Mouse (Mus musculus): ENCODE measurements at regions not wholly inside any gene's neighbourhood (a gene's known extent, or its start where the extent isn't known, plus 50 kb on each side); places are given as distances from the start of the nearest gene placed in this dataset.

DNA sequence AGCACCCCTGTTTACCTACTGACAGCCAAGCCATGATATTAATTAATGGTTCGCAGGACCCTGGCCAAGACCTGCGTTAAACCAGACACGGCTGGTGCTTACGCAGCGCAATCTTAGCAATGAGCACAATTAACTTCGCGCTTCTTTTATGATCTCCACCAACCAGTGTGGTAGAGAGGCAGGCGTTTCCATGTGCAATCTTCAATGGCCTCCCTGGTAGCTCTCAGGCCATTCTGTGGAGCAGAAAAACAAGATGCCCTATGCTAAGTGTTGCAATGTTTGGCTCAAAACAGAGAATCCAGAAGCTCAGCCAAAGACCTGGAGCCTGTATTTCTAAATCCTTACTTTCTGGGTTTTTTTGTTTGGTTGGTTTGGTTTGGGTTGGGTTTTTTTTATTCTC lies 186.9 kb upstream of the 4930412O13Rik start:
- DNase-seq, result no peak

DNA sequence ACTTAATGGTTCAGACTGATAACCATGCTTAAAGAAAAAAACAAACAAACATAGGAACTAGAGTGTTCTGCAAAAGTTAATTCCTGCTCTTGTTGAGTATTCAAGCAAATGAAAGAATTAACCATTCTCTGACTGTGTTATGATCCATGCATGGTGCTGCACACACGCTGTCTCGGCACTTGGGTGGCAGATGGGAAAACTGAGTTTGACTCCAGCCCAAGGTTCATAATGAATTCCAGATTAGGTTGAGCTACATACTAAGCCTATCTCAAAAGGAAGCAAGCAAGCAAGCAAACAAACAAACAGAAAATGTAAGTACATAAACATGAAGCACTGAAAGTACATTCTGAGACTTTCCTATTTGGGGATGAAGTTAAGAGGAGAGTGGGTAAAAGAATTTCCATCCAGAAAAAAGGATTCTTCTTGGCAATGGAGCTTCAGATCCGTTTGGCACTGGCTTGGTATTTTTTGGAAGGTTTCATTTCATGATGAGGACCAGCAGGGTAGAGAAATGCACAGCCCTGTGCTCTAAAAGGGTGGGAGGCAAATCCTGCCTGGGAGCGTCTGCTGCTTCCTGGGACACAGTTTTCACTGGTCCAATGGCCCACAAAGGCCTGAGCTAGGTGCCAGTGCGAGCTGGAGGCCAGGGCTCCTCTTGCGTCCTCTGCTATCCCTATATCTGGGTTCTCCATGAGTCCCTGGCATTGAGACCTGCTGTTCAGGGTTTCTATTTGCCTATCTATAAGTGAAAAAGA lies 183.3 kb upstream of the 4930412O13Rik start:
- DNase-seq, result no peak

DNA sequence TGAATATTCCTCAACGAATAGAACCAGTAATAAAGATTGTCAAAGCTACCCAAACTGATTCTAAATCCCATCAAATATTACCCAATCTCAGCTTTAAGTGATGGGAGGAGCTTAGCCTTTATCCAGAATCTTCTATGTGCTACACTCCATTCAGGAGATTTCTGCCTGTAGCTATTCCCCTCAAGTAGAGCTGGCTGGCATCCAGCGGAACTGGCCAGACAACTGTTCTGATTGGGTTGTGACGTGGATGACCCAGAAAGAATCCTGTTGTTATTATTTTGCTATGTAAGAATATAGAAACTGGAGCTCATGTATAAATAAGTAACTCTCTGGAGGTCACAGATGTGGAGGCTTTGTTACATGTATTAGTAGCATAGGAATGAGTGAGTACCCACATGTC lies 176.8 kb upstream of the 4930412O13Rik start:
- no peak for DNase-seq

DNA sequence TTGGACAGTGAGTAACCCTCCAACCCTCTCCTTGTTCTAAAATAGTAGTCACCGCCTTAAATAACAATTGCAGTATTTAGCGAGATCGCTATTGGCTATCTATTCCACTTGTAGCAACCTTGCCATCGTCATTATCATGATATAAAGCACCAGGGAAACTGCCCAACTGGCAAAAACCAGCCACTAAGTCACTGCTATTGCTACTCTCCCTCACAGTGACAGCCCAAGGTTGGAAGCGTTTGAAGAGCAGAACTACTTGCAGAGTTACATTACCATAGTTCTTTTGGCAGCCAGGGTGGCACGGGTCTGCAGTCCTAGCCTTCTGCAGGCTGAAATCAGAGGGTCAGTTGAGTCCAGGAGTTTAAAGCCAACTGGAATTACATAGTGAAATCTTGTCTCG lies 171.6 kb upstream of the 4930412O13Rik start:
- no peak for DNase-seq

DNA sequence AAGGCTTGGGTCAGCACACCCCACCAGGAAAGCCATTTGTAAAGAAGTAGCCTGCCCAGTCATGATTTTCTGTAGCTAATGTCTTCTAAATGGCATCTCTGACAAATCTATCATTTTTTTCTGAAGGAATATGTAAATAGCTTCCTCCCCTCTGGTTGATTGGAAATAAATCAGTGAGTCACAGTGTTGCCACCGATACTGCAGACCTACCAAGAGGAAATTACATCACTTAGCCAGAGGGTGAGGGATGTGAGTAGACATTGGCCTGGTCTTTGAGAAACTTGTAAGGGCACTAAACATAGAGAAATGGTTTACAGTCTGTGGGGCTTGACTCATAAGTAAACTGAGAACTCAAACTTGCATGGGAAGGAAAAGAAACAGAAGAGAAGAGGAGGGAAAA lies 163.1 kb upstream of the 4930412O13Rik start:
- DNase-seq, result no peak

DNA sequence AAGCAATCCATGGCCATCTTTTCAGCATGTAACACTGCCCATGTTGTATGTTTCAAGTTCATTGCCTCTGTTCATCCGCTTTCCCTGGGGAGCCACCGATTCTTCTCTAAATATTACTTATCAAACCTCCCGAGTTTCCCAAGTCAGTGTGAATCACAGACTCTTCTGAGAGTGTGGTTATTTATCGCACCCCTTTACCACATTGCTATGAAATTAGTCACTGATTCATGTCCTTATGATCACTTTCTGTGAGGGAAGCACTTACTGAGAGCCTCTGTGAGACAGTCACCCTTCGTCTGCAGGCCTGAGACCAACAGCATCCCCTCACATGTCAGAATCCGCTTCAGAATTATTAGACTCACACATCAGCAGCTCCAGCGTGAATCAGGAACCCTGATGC lies 147.8 kb upstream of the 4930412O13Rik start:
- no peak for DNase-seq

DNA sequence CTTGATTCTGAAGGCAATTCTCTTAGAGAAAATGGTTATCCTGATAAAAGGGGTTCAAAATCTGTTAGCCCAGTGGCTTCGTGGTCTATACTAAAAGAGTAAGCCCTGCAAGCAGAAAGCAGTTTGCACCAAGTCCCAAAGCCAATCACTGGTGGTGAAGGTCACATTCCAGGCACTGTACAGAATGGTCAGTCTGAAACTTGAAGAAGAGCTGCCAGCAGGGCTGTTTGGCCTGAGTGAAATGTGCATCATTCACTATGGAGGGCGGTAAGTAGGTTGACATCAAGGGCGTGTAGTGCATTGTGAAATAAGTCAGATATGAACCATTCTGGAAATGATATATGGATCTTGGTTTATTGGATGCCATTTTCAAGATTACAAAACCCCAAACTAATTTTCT lies 136.9 kb upstream of the 4930412O13Rik start:
- no peak for DNase-seq

DNA sequence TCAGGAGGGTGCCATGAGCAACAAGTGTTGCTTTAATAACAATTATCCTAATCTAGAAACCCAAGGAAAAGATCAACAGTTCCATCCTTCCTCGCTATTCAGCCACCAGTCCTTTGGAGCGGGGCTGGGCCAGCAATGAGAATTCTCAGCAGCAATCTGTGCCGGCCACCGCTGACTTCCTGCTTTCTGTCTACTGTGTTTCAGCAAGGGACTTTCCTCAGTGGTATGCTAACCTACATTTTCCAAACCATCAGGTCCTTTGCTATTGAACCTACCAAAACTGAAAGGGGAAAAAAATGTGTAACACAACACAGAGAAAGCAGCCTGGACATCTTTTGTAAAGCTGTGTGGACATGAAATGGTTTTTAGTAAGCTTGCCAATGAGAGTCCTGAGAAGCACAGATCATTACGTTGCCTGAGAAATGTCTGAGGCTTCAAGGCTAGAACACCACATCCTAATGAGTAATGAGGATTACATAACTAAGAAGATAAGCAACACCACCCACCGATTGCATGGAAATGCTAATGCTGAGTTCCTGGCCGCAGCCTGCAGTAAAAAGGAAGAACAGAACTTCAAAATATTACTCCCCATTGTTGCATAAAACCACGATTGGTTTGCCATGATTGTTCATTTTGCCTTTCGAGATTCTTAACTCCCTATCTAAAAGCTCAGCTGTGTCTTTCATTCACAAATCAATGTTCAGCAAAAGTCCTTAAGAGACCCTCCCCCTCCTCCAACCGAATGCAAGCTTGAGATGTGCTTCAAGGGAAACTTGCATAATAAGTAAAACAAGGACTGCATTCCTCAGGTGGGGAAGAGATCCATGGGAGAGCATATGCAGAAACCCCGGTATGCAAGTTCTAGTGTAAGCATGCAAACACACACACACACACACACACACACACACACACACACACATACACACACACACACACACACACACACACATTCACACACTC lies 130.9 kb upstream of the 4930412O13Rik start:
- DNase-seq, result peak in 1 of 2 experiments; percentile 2

DNA sequence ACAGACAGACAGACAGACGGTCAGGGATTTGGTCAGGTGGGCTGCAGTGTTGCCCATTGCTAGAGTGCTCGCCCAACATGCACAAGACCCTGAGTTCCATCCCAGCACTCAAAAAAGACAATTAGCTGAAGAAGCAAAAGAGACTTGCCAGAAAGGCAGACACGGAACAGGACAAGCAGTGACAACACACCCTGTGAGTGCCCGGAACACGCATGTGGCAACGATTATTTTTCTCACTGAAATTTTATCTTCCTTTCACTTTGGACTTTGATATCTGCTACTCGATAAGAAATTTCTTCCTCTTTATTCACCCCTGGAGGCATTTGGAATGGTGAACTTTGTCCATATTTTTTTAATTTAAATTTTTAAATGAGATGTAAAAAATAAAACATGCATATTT lies 127.4 kb upstream of the 4930412O13Rik start:
- DNase-seq, result no peak

DNA sequence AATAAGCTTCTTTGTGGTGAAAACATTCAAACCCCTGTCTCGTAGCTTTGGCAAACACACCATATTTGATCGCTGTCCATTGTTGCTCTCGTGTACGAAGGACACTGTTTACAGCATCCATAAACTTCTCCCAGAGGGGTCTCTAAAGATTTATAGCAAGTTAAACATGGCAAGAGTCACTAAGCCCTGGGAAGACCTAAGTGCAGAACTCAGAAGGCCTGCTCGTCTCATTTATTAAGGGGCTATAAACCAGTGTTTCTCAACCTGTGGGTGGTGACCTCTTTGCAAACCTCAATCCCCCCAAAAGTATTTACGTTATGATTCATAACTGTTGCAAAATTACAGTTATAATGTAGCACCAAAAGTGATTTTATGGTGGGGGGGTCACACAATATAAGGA lies 126.9 kb upstream of the 4930412O13Rik start:
- no peak for DNase-seq

DNA sequence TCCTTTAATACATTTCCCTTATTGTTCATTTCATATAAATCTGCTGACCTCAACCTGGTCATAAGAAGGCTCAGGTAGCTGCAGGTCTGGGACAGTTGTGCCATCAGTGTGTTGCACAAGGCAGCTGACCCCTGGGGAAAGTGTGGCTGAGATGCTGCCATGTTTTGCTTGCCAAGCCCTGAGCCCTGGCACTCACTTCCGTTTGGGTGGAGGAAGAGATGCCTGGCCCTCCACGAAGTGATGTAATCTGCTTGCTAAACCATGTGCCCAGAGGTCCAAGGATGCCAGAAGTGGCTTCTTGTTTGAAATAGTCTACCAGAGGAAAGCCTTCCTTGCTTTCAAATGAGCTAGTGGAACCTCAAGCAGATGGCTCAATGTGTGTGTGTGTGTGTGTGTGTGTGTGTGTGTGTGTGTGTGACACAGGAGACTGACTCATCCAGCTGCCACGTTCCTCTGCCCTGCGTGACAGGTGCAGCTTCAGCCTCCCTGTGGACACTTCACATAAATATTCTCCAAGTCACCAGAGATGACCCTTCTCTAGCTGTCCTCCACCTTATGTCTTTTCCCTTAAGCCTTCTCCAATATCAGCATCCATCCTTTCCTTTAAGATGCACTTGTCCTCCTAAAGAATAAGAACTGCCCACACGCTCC lies 123.2 kb upstream of the 4930412O13Rik start:
- no peak for DNase-seq

DNA sequence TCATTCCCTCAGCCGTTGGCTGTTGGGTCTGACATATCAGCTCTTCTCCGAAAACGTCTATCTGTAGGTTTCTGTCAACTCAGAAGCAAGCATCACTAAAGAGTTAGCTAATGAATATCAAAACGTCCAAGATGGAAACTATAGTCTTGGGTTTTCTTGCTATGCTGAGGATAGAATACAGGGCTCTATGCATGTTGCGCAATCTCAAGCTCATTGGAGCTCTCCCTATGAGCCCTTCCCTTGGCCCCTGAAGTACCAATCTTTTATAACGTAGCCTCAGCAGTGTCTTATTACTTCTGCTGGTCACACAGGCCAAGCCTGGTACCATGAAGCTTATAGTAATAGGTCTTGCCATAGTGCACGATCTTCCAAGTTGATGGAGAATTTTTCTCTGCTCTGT lies 122.1 kb upstream of the 4930412O13Rik start:
- DNase-seq, result no peak

DNA sequence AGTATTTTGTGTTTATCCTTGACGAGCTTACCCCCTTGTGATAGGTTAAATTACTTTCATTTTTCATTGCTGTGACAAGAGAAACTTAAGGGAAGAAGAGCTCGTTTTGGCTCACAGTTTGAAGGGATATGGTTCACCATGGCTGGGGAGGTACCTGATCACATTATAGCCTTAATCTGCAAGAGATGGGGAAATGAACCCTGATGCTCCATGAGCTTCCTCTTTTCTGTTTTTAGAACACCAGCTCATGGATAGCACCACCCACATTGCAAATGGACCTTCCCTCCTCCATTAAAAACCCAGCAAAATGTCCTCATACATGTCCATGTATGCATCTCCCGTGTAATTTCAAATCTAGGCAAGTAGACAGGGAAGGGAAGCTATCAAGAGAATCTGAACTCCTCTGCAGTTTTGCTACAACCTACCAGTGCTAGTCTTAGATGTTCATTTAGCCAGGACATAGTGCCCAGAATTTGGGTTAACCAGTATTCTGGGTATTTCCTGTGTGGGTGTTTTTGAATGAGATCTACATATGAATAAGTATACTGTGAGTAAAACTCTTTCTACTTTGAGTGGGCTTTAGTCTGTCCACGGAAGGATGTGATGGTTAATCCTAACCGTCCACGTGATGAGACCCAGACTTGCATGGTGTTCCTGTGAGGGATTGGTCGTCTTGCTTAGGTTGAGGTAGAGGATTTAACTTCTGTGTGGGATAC lies 121.5 kb upstream of the 4930412O13Rik start:
- DNase-seq, result no peak

DNA sequence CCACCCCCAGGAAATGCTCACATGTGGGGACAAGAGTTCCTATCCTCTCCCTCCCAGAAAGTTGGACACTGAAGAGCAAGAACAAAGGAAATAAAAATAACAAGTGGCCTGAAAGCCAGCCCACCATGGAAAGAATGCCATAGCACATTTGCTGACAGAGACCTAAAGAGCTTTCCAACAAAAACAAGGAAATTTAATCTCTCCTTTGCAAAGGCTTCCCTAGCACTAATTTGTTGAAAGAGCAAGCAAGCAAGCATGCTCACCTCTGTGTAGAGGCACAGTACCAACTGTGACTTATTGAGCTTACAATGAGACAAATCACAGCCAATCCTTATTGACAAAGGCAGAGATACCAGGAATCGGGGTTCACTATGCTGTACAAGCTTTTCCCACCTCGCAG lies 100.9 kb upstream of the 4930412O13Rik start:
- no peak for DNase-seq

DNA sequence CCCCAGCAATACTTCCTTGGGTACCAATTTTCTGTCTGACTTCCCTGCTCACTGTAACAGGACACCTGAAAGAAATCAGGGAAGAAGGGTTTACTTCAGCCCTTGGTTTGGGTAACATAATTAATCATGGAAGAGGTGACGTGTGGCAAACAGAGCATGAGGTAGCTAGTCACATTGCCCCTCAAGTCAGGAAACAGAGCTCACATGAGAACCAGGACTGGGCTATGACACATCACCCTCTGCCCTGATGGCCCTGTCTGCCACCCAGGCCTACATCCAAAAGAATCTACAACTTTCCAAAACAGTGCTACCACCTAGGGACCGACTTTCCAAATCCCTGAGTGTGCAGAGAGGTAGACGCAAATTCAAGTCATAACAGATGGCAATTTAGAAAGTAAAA lies 98.4 kb upstream of the 4930412O13Rik start:
- no peak for DNase-seq

DNA sequence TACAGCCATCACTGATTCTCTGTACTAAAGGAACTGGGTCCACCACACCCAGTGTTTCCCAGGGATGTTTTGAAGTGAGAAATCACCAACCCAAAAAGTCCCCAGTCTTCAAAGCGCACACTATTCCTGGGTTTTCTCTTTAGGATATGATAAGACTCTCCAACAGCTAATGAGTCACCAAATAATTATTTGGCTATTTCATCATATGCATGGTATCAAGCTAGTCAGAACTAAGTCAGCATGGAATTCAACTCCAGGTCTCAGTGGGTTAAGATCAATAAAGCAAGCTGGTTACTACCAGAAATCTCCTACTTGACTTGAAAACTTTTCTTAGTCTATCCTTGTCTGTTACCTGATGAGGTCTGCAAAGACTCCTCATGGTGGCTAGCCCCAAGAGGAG lies 89.1 kb upstream of the 4930412O13Rik start:
- DNase-seq, result no peak

DNA sequence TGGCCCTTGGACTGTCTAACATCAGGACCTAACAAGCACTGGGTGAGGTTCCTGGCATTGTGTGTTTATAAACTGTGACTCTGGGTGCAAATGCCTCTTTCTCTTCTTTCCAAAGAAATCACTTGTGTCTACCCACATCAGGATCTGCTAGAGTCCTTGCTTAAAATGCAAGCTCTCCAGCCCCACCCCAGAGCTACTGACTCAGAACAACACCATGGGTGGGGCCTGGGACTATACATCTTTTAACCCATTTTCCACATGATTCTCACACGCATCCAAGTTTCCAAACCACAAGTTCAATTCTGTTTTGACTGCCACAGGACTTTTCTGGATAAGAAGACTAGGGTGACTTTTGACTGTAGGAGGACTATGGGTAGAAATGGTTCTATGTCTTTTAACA lies 88.7 kb upstream of the 4930412O13Rik start:
- no peak for DNase-seq

DNA sequence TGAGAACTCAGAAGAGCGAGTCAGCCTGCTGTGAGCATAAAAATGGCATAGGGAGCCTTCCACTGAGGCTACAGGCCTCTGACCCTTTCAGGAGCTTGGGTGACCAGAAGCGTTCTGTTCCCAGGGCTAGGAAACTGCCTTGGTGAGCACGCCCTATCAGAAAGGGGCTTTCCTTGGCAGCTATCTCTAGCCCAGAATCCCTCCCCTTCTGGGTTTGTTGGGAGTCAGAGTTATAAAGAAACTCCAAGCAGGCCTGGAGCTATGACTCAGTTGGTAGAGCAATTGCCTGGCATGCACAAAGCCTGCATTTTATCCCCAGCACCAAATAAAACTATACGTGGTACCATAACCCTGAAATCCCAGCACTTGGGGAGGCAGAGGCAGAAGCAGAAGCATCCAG lies 85.7 kb upstream of the 4930412O13Rik start:
- no peak for DNase-seq

DNA sequence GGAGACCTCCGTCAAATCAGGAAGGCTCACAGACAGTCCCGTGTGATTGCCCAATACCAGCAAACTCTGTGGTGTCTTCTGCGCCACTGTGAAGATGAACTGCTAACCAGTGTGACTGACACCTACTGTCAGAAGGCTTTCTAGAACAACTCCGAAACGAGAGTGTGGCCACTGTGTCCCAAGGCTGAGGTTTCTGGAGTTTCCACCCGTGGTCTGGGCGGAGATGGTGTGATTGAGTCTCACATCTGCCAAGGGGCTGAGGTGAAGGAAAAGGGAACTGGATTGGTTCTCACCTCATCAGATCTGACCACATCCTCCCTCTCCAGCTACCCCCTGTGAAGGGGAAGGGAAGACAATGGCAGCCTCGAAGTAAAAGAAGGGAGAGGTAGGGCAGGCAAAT lies 79.6 kb upstream of the 4930412O13Rik start:
- no peak for DNase-seq

DNA sequence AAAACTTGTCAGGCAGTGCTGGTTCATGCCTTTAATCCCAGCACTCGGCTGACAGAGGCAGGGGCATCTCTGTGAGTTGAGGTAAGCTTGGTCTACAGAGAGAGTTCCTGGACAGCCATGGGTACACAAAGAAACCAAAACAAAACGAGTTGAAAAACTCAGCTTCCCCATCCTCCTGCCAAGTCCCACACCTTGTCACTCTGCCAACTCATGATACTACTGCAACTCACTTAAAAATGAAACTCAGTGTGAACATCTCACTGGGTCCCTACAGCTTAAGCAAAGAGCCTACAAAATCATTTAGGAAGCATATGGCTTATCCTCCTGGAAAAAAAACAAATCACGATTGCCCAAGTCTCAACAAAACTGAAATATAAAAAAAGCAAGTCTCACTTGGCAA lies 76.7 kb upstream of the 4930412O13Rik start:
- no peak for DNase-seq

DNA sequence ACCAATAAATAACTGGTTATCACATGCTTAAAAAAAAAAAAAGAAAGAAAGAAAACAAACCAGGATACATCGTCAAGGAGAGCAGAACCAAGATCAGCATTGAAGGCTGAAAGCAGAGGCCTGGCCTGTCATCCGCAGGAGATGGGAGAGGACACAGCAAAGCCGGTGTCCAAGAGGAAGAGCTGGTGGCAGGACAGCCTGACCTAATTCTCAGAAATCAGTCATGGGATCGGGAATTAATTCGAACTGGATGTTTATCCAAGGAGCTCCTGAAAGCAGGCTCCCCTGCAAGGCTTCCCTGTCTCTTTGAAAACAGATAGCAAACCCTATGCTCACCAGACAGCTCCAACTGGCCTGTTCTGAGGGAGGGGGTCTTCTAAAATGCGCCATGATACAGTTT lies 75.5 kb upstream of the 4930412O13Rik start:
- DNase-seq, result no peak

Data from spleen, adult 18-20 months (tissue).